Mouse (Mus musculus) monocyte, adult 5-6 weeks (primary cell): ENCODE data around the gene Taldo1. TPM values are rescaled to one million over a fixed set of nuclear protein-coding genes. Genes with fewer than 3 reads are reported as not detected.
"Not testable (repeated sequence)": the region's sequence is repeated elsewhere in the genome, so short reads cannot be mapped to it uniquely, and the experiment has no call there.

ENCODE experiments used
- ATAC-seq: fragments of 153-309, 156-312 bp; replicated peaks from 2 replicates; pipeline ENCODE4 v1.8.0; 2017; ENCODE audit warnings: mild to moderate bottlenecking; ENCODE audit not compliant: low TSS enrichment, insufficient number of reproducible peaks, severe bottlenecking, poor library complexity, low FRiP score
- total RNA-seq: library from RNA; stranded (forward); fragments of 200-1000, 200-491, 200-594 nt; gene quantifications from 3 replicates; pipeline ENCODE4 v1.2.3, GENCODE M21; 2017

Gene Taldo1
- total RNA-seq, 1 experiment from 2014 or later, result 1,201 TPM

- ATAC-seq, result peak; percentile 92
These were observed 12.4 kb upstream of the Taldo1 start for GRCm38 (mm10) chr7:141379584-141379983.

- ATAC-seq, result peak; percentile 38; the same call in 1 of the 2 replicates
These were observed 10.7 kb upstream of the Taldo1 start for GRCm38 (mm10) chr7:141381068-141381835.

- no peak for ATAC-seq
These were observed 4.1 kb upstream of the Taldo1 start for GRCm38 (mm10) chr7:141387807-141388486.

GRCm38 (mm10) chr7:141388487-141389109 lies 3.4 kb upstream of the Taldo1 start:
- ATAC-seq, result no peak

GRCm38 (mm10) chr7:141390326-141391259 lies 1.4 kb upstream of the Taldo1 start:
- ATAC-seq, result no peak

- ATAC-seq, result peak; percentile 37
These were observed 688 bp downstream of the Taldo1 start for GRCm38 (mm10) chr7:141392552-141393222.

- peak; percentile 70 for ATAC-seq
These were observed 2.2 kb downstream of the Taldo1 start for GRCm38 (mm10) chr7:141394158-141394557.

GRCm38 (mm10) chr7:141394771-141395170 lies 2.8 kb downstream of the Taldo1 start:
- peak; percentile 34; the same call in 1 of the 2 replicates for ATAC-seq

GRCm38 (mm10) chr7:141395348-141395747 lies 3.3 kb downstream of the Taldo1 start:
- no peak for ATAC-seq

GRCm38 (mm10) chr7:141403305-141403704 lies 11.3 kb downstream of the Taldo1 start:
- peak; percentile 82 for ATAC-seq

GRCm38 (mm10) chr7:141405466-141405865 lies 13.5 kb downstream of the Taldo1 start:
- ATAC-seq, result no peak

GRCm38 (mm10) chr7:141407670-141408069 lies 15.7 kb downstream of the Taldo1 start:
- ATAC-seq, result not testable (repeated sequence)

GRCm38 (mm10) chr7:141408833-141409232 lies 16.8 kb downstream of the Taldo1 start:
- ATAC-seq, result peak; percentile 75

- no peak for ATAC-seq
These were observed 18.6 kb downstream of the Taldo1 start for GRCm38 (mm10) chr7:141410631-141411030.

- ATAC-seq, result no peak
These were observed 19.7 kb downstream of the Taldo1 start for GRCm38 (mm10) chr7:141411667-141412066.

GRCm38 (mm10) chr7:141413331-141413730 lies 21.3 kb downstream of the Taldo1 start:
- ATAC-seq, result no peak

- peak; percentile 88 for ATAC-seq
These were observed 22.0 kb downstream of the Taldo1 start, which contains the start of gene Gatd1 for GRCm38 (mm10) chr7:141413809-141414584. Gene Gatd1 (minus strand): TSS chr7:141414136.
